In genomic region chrX:13655005-13655421, GRCm38 (mm10) we compare ENCODE assay signal across 8 mouse cellular contexts. TPM values are rescaled to one million over a fixed set of nuclear protein-coding genes. Genes with fewer than 3 reads are reported as not detected.
DNase-seq lines count a peak whose midpoint lies in the region; ATAC-seq and TF ChIP-seq lines count a peak whose summit lies in the region.
"Had no signal": no experiment of that assay in that cellular context is flagged by ENCODE, and none has a peak within 500 bp of the region (broad histone marks: within the 10 kb centered on the region; RNA-seq: fewer than 3 reads in every experiment).

No protein-coding gene starts in this region.

- no peaks in the 10 kb centered on the region for H3K27me3 ChIP-seq in liver, adult 2 months (ENCODE audit: control insufficient read depth, insufficient read depth, low read length)
- H3K27me3 ChIP-seq: embryonic facial prominence, embryonic 13.5 days had no signal

- no peaks in the 10 kb centered on the region for H3K4me1 ChIP-seq in liver, adult 2 months (ENCODE audit: control insufficient read depth, insufficient read depth, low read length)
- H3K4me1 ChIP-seq: embryonic facial prominence, embryonic 13.5 days had no signal

- no peak overlapping the region; the same call in 1 of the 2 replicates for H3K27ac ChIP-seq in liver, adult 2 months (replicated peaks; ENCODE audit: insufficient read depth, low read depth, low read length)
- H3K27ac ChIP-seq: embryonic facial prominence, embryonic 13.5 days had no signal

- H3K9ac ChIP-seq in liver, adult 2 months (ENCODE audit: low read depth, low read length): no peak overlapping the region
- H3K9ac ChIP-seq: embryonic facial prominence, embryonic 13.5 days had no signal

- peak; percentile 32 for ATAC-seq in activated CD4-positive, CD25-positive, alpha-beta regulatory T cell, adult 4 months
- peak; percentile 15 for ATAC-seq in inflammation-experienced regulatory T-cells, adult 6 months

- H3K36me3 ChIP-seq in liver, adult 2 months (ENCODE audit: control insufficient read depth, insufficient read depth, low read length): no peaks in the 10 kb centered on the region
- H3K36me3 ChIP-seq: embryonic facial prominence, embryonic 13.5 days had no signal

- WGBS in liver, adult 2 months: 94% methylated on average over 3 of the region's 3 CpGs

- DNase-seq in liver, adult 2 months (ENCODE audit: extremely low read depth, low read depth, low spot score): peak; percentile 32
- no peak for DNase-seq in liver
- DNase-seq in natural killer cell, adult 2 months (ENCODE audit: low spot score in 2 of 2): peak; percentile 10 to 46
- no peak for DNase-seq in embryo, embryonic 9.5 days (ENCODE audit: extremely low spot score)
- DNase-seq in adrenal gland, postnatal 36 days: no peak

- TF ChIP-seq CTCF in liver, adult 2 months (IDR thresholded peaks at IDR 0.05; ENCODE audit: low read depth, low read length): no peak

- no peak overlapping the region for H3K4me3 ChIP-seq in liver, adult 2 months (ENCODE audit: insufficient read depth, low read depth, low read length)
- H3K4me3 ChIP-seq: embryonic facial prominence, embryonic 13.5 days had no signal

- no peaks in the 10 kb centered on the region for H3K79me2 ChIP-seq in liver, adult 2 months (ENCODE audit: control insufficient read depth, insufficient read depth, low read length)

- no peak for TF ChIP-seq POLR2A in liver, adult 2 months (IDR thresholded peaks at IDR 0.05; ENCODE audit: extremely low read depth, insufficient read depth, low read length)

RNA-seq across cellular contexts. Expression of gene Gpr82, which starts 6.2 kb away (rescaled TPM):
- not detected in 2 replicates for total RNA-seq in liver, adult 2 months (2014; rRNA removed)
- polyA plus RNA-seq in liver, adult 2 months (2012; rRNA removed): not detected in 2 replicates
- under 1 TPM in 1 of 2 experiments, not detected in 1; 0.53 TPM for polyA plus RNA-seq in activated CD4-positive, CD25-positive, alpha-beta regulatory T cell, adult 4 months (2017; shearing (Covaris generic))
- under 1 TPM; 0.17 to 0.57 (median 0.45) TPM for polyA plus RNA-seq in inflammation-experienced regulatory T-cells, adult 6 months (2017; shearing (Covaris generic))
- total RNA-seq in adrenal gland, postnatal 36 days (2021): under 1 TPM in 1 of 2 experiments, not detected in 1; 0.10 TPM

RNA-seq across cellular contexts. Expression of gene Gpr34, which starts 23.1 kb away (rescaled TPM):
- total RNA-seq in liver, adult 2 months (2014; rRNA removed): 0.09 and 0.27 TPM in 2 replicates
- not detected in 2 replicates for polyA plus RNA-seq in liver, adult 2 months (2012; rRNA removed)
- 10 to 100 TPM; 19.6 to 22.7 TPM for polyA plus RNA-seq in activated CD4-positive, CD25-positive, alpha-beta regulatory T cell, adult 4 months (2017; shearing (Covaris generic))
- polyA plus RNA-seq in inflammation-experienced regulatory T-cells, adult 6 months (2017; shearing (Covaris generic)): 10 to 100 TPM in 2 of 3 experiments, 1 to 10 TPM in 1; 5.4 to 29.1 (median 24.6) TPM
- 1 to 10 TPM in 1 of 2 experiments, under 1 TPM in 1; 0.73 to 1.3 TPM for total RNA-seq in adrenal gland, postnatal 36 days (2021)

Comparison
In these comparisons a context has a peak if more than half of its experiments do, and no peak if none do; other contexts are left out.
1. DNase-seq: peak in liver, adult 2 months (single experiment) and natural killer cell, adult 2 months (2 of 2); none in liver (single experiment), embryo, embryonic 9.5 days (single experiment) and adrenal gland, postnatal 36 days (0 of 2).